ENCODE assay signal across 9 mouse cellular contexts in the genomic region with DNA sequence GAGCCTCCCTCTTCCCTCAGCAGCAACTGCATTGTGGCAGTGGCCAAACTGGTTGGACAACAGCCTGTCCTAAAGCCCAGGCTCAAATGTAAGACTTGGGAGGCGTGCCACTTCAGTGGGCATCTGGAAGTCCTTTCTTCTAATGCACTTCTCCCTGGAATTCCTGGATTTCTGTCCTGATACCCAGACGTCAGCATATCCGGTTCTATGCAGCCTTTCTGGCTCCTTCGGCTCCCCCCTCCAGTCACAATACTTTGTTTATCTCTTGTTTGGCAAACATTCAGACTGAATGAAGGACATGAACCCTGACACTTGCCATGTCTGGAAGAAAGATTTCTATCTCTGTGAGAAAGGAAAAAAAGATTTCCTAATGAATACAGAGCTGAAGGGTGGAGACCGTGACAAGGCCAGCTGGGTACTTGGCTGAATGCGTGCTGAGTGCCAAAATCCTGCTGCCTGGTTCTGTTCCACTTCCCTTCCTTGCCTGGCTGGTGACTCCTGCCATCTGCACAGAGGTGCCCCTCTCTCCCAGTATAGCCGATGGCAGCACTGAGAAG.
DNase-seq lines count a peak whose midpoint lies in the region; ATAC-seq and TF ChIP-seq lines count a peak whose summit lies in the region.
"Had no signal": no experiment of that assay in that cellular context is flagged by ENCODE, and none has a peak within 500 bp of the region (broad histone marks: within the 10 kb centered on the region; RNA-seq: fewer than 3 reads in every experiment).

No protein-coding gene starts in this region.

- no peak overlapping the region for H3K27ac ChIP-seq in forebrain, embryonic 14.5 days (ENCODE audit: low read depth, low read length)
- H3K27ac ChIP-seq in forebrain, embryonic 10.5 days: no peak overlapping the region
- H3K27ac ChIP-seq in embryonic facial prominence, embryonic 15.5 days (replicated peaks): 0 out of 2 replicates have a peak overlapping the region, but pooled peaks have one; percentile 1
- peak overlapping the region; percentile 54; the same call in 1 of the 2 replicates for H3K27ac ChIP-seq in hindbrain, postnatal 0 days
- H3K27ac ChIP-seq: limb, embryonic 13.5 days had no signal

- DNase-seq in forebrain, embryonic 14.5 days (ENCODE audit: low spot score): peak; percentile 54
- DNase-seq in forebrain, embryonic 10.5 days (ENCODE audit: extremely low spot score, low spot score): no peak
- peak; percentile 48 for DNase-seq in Muller cell, postnatal 12 days (ENCODE audit: inconsistent ontology term)
- DNase-seq in hindbrain, postnatal 0 days (ENCODE audit: low spot score): peak; percentile 79
- DNase-seq in lung, postnatal 25 days (ENCODE audit: low spot score): peak; percentile 89
- no peak for DNase-seq in right cerebral cortex, postnatal 36 days (ENCODE audit: low spot score in 2 of 2)
- DNase-seq in natural killer cell, adult 2 months (ENCODE audit: low spot score in 2 of 2): no peak

- H3K4me3 ChIP-seq in forebrain, embryonic 14.5 days (ENCODE audit: low read depth, low read length): no peak overlapping the region
- H3K4me3 ChIP-seq in forebrain, embryonic 10.5 days: no peak overlapping the region
- H3K4me3 ChIP-seq in embryonic facial prominence, embryonic 15.5 days (replicated peaks): no peak overlapping the region
- no peak overlapping the region for H3K4me3 ChIP-seq in hindbrain, postnatal 0 days (ENCODE audit: low read length)
- H3K4me3 ChIP-seq: limb, embryonic 13.5 days had no signal

- no peaks in the 10 kb centered on the region for H3K36me3 ChIP-seq in forebrain, embryonic 14.5 days (ENCODE audit: control insufficient read depth, insufficient read depth, low read length)
- H3K36me3 ChIP-seq in forebrain, embryonic 10.5 days (replicated peaks): no peaks in the 10 kb centered on the region
- no peaks in the 10 kb centered on the region for H3K36me3 ChIP-seq in embryonic facial prominence, embryonic 15.5 days
- no peaks in the 10 kb centered on the region for H3K36me3 ChIP-seq in hindbrain, postnatal 0 days (ENCODE audit: insufficient read depth, low read length)
- H3K36me3 ChIP-seq: limb, embryonic 13.5 days had no signal

- H3K4me2 ChIP-seq in forebrain, embryonic 14.5 days (ENCODE audit: low read length): no peak overlapping the region
- no peak overlapping the region for H3K4me2 ChIP-seq in embryonic facial prominence, embryonic 15.5 days (replicated peaks)
- H3K4me2 ChIP-seq in hindbrain, postnatal 0 days (ENCODE audit: low read depth, low read length): 0 out of 2 replicates have a peak overlapping the region, but pooled peaks have one; percentile 11
- H3K4me2 ChIP-seq: limb, embryonic 13.5 days had no signal

- H3K9me3 ChIP-seq in forebrain, embryonic 14.5 days (replicated peaks; ENCODE audit: control insufficient read depth, low read length): no peaks in the 10 kb centered on the region
- H3K9me3 ChIP-seq in forebrain, embryonic 10.5 days: no peaks in the 10 kb centered on the region
- H3K9me3 ChIP-seq in embryonic facial prominence, embryonic 15.5 days (replicated peaks): no peaks in the 10 kb centered on the region
- no peaks in the 10 kb centered on the region for H3K9me3 ChIP-seq in hindbrain, postnatal 0 days (ENCODE audit: low read length)
- H3K9me3 ChIP-seq: limb, embryonic 13.5 days had no signal

- ATAC-seq in forebrain, embryonic 14.5 days: peak; percentile 72
- no peak for ATAC-seq in embryonic facial prominence, embryonic 15.5 days (ENCODE audit: insufficient number of reproducible peaks, low FRiP score, low TSS enrichment, low read depth)
- peak; percentile 70 for ATAC-seq in hindbrain, postnatal 0 days

- no peak overlapping the region for H3K9ac ChIP-seq in forebrain, embryonic 14.5 days (ENCODE audit: low read length)
- H3K9ac ChIP-seq in embryonic facial prominence, embryonic 15.5 days: no peak overlapping the region
- H3K9ac ChIP-seq in hindbrain, postnatal 0 days (replicated peaks; ENCODE audit: low read length): no peak overlapping the region
- H3K9ac ChIP-seq: limb, embryonic 13.5 days had no signal

- no peak for TF ChIP-seq CTCF in hindbrain, postnatal 0 days (IDR thresholded peaks at IDR 0.05; ENCODE audit: low read depth)

- 56% methylated on average over 7 of the region's 7 CpGs for WGBS in forebrain, embryonic 14.5 days
- WGBS in forebrain, embryonic 10.5 days: 74% methylated on average over 7 of the region's 7 CpGs
- WGBS in embryonic facial prominence, embryonic 15.5 days: 34% methylated on average over 7 of the region's 7 CpGs
- WGBS in hindbrain, postnatal 0 days: 25% methylated on average over 7 of the region's 7 CpGs

- H3K4me1 ChIP-seq in forebrain, embryonic 14.5 days (ENCODE audit: control insufficient read depth, insufficient read depth, low read length): peaks cover 9% of the 10 kb centered on the region; the same call in 1 of the 2 replicates
- peaks cover 29% of the 10 kb centered on the region for H3K4me1 ChIP-seq in forebrain, embryonic 10.5 days
- peaks cover 47% of the 10 kb centered on the region for H3K4me1 ChIP-seq in embryonic facial prominence, embryonic 15.5 days
- peaks cover 36% of the 10 kb centered on the region for H3K4me1 ChIP-seq in hindbrain, postnatal 0 days (ENCODE audit: insufficient read depth, low read length)

- no peaks in the 10 kb centered on the region for H3K27me3 ChIP-seq in forebrain, embryonic 14.5 days (replicated peaks; ENCODE audit: control insufficient read depth, insufficient read depth, low read length)
- H3K27me3 ChIP-seq in forebrain, embryonic 10.5 days (ENCODE audit: poor library complexity, severe bottlenecking): no peaks in the 10 kb centered on the region
- H3K27me3 ChIP-seq in embryonic facial prominence, embryonic 15.5 days: no peaks in the 10 kb centered on the region
- H3K27me3 ChIP-seq in hindbrain, postnatal 0 days (ENCODE audit: insufficient read depth, low read length): no peaks in the 10 kb centered on the region
- H3K27me3 ChIP-seq: limb, embryonic 13.5 days had no signal

Comparison
In these comparisons a context has a peak if more than half of its experiments do, and no peak if none do; other contexts are left out.
1. DNase-seq: peak in forebrain, embryonic 14.5 days (single experiment), Muller cell, postnatal 12 days (single experiment), hindbrain, postnatal 0 days (single experiment) and lung, postnatal 25 days (single experiment); none in forebrain, embryonic 10.5 days (single experiment), right cerebral cortex, postnatal 36 days (0 of 2) and natural killer cell, adult 2 months (0 of 2).
2. H3K27ac ChIP-seq: peak in embryonic facial prominence, embryonic 15.5 days (single experiment) and hindbrain, postnatal 0 days (single experiment); none in forebrain, embryonic 14.5 days (single experiment) and forebrain, embryonic 10.5 days (single experiment).